Mouse (Mus musculus) kidney, embryonic 16.5 days (tissue): ENCODE data around the gene Pigz. TPM values are rescaled to one million over a fixed set of nuclear protein-coding genes. Genes with fewer than 3 reads are reported as not detected.

Source experiments
- ATAC-seq: fragments of 200-750 bp; cut with Nextera tagmentation; 2 replicates; pipeline ENCODE4 v1.8.0; 2017; ENCODE audit warnings: moderate TSS enrichment; ENCODE audit not compliant: low FRiP score, low TSS enrichment
- H3K27ac ChIP-seq: fragments of 300-500 bp; sonication (generic); 2 replicates; pipeline ENCODE4 v1.5.1; 2014; ENCODE audit warnings: low read length
- H3K27me3 ChIP-seq: fragments of 300-500 bp; sonication (generic); 2 replicates; pipeline ENCODE4 v1.6.1; 2014; ENCODE audit warnings: low read length, control low read depth, mixed read lengths; ENCODE audit not compliant: insufficient read depth
- H3K36me3 ChIP-seq: fragments of 300-500 bp; sonication (generic); 2 replicates; pipeline ENCODE4 v1.6.1; 2014; ENCODE audit warnings: low read length, control low read depth, mixed read lengths; ENCODE audit not compliant: insufficient read depth
- H3K4me1 ChIP-seq: fragments of 300-500 bp; sonication (generic); 2 replicates; pipeline ENCODE4 v1.6.1; 2014; ENCODE audit warnings: low read length, control low read depth, mixed read lengths; ENCODE audit not compliant: insufficient read depth
- H3K4me2 ChIP-seq: fragments of 300-500 bp; sonication (generic); replicated peaks from 2 replicates; pipeline ENCODE4 v1.6.1; 2014; ENCODE audit warnings: low read depth, low read length
- H3K4me3 ChIP-seq: fragments of 300-500 bp; sonication (generic); 2 replicates; pipeline ENCODE4 v1.5.1; 2014; ENCODE audit warnings: mild to moderate bottlenecking, low read length
- H3K9ac ChIP-seq: fragments of 300-500 bp; sonication (generic); replicated peaks from 2 replicates; pipeline ENCODE4 v1.6.1; 2014; ENCODE audit warnings: low read length
- H3K9me3 ChIP-seq: fragments of 300-500 bp; sonication (generic); 2 replicates; pipeline ENCODE4 v1.6.1; 2016; ENCODE audit warnings: low read length, control low read depth
- WGBS: fragments of 180-500 bp; shearing (Covaris S2); extraction: QIAGEN DNeasy Blood & Tissue Kit; methylation state at CpG from one replicate; pipeline ENCODE4 v1.1.7; 2014; 5-methylcytosine and 5-hydroxymethylcytosine counted together
- polyA plus RNA-seq: library from polyadenylated mRNA; unstranded; fragments of >200 nt; fragmentation: Nextera tagmentation; extraction: Ambion mirVana; gene quantifications from 2 replicates; pipeline ENCODE4 v1.2.1, GENCODE M21; 2015

The Pigz gene
- polyA plus RNA-seq = 1.0 and 1.4 TPM in 2 replicates

DNA sequence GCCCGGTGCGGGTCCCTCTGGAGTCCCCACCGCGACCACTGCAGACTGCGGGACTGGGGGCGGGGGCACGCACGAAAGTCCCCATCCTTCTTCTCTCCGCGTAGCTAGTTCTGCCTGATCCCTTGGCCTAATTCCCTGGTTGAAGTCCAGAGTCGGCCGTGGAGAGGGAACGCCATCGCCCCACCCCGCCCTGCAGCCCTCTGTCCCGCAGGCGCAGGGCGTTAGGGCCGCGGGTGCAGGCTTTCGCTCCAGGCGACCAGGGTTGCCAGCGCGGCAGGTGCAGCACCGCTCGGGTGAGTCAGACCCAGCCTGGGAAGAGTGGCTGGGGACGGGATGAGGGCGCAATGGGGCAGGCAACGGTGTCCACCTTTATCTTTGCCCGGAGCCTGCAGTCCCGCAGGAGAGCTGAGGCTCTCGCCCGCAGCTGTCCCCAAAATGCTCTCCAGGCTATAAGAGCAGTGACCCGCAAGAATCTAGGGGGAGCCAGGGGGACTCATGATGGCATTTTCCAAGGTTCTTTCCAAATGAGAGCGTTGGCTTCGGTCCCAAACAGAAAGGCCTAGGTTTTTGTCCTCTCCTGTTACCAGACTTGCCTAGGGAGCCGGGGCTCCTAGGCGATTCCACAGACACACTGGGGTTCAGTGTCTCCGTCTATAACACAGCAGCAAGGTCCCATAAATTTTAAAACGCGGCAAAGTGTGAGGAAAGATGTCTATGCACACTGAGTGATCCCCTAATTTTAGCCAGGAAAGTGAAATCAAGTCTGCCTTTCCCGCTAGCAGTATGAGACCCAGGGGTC lies at the start of gene Pigz:
Pigz (plus strand) TSS at position 101 of the 799 bp plus-strand sequence.
- H3K36me3 ChIP-seq = no peaks in the 10 kb centered on the region
- H3K4me2 ChIP-seq = peak within 1 kb of the TSS; percentile 67
- H3K9me3 ChIP-seq = no peaks in the 10 kb centered on the region; the same call in 1 of the 2 replicates
- H3K4me1 ChIP-seq = peaks cover 26% of the 10 kb centered on the region
- WGBS = 7% methylated on average over 42 of the region's 42 CpGs
- peak within 1 kb of the TSS; percentile 53 for H3K4me3 ChIP-seq
- H3K27me3 ChIP-seq = peaks cover 30% of the 10 kb centered on the region
- H3K9ac ChIP-seq = peak within 1 kb of the TSS; percentile 46
- no peak within 1 kb of the TSS for H3K27ac ChIP-seq
- no peak for ATAC-seq

GRCm38 (mm10) chr16:31883902-31884301 lies 49.7 kb upstream of the Pigz start:
- no peak overlapping the region for H3K27ac ChIP-seq
- WGBS = 15% methylated on average over 5 of the region's 6 CpGs
- H3K4me2 ChIP-seq = peak overlapping the region; percentile 36
- ATAC-seq = peak; percentile 58
- no peaks in the 10 kb centered on the region for H3K9me3 ChIP-seq
- 0 out of 2 replicates have a peak overlapping the region, but pooled peaks have one; percentile 9 for H3K4me3 ChIP-seq
- 0 out of 2 replicates have a peak, but pooled peaks cover 4% of the 10 kb centered on the region for H3K27me3 ChIP-seq
- no peaks in the 10 kb centered on the region for H3K36me3 ChIP-seq
- no peak overlapping the region for H3K9ac ChIP-seq
- H3K4me1 ChIP-seq = peaks cover 9% of the 10 kb centered on the region; the same call in 1 of the 2 replicates

GRCm38 (mm10) chr16:31890907-31891306 lies 42.7 kb upstream of the Pigz start:
- Histone ChIP-seq H3K27ac (no peak overlapping the region), H3K4me3 (no peak overlapping the region), H3K27me3 (no peaks in the 10 kb centered on the region), H3K9ac (no peak overlapping the region), H3K4me2 (no peak overlapping the region), H3K36me3 (no peaks in the 10 kb centered on the region), H3K9me3 (no peaks in the 10 kb centered on the region), H3K4me1 (no peaks in the 10 kb centered on the region)
- WGBS = 72% methylated on average over 7 of the region's 7 CpGs
- ATAC-seq = no peak

GRCm38 (mm10) chr16:31893396-31894141 lies 40.1 kb upstream of the Pigz start:
- ATAC-seq = no peak
- WGBS = 60% methylated on average over 5 of the region's 5 CpGs
- Histone ChIP-seq H3K4me2 (no peak overlapping the region), H3K9me3 (no peaks in the 10 kb centered on the region), H3K9ac (no peak overlapping the region), H3K27ac (no peak overlapping the region), H3K27me3 (no peaks in the 10 kb centered on the region), H3K4me1 (peaks cover 10% of the 10 kb centered on the region), H3K36me3 (no peaks in the 10 kb centered on the region), H3K4me3 (no peak overlapping the region)

- peaks cover 6% of the 10 kb centered on the region; the same call in 1 of the 2 replicates for H3K9me3 ChIP-seq
- no peak overlapping the region for H3K27ac ChIP-seq
- H3K4me3 ChIP-seq = peak overlapping the region; percentile 14; the same call in 1 of the 2 replicates
- peaks cover 10% of the 10 kb centered on the region for H3K4me1 ChIP-seq
- H3K9ac ChIP-seq = peak overlapping the region; percentile 42; the same call in 1 of the 2 replicates
- no peaks in the 10 kb centered on the region for H3K36me3 ChIP-seq
- H3K27me3 ChIP-seq = no peaks in the 10 kb centered on the region
- ATAC-seq = peak; percentile 80; the same call in 1 of the 2 replicates
- 13% methylated on average over 29 of the region's 29 CpGs for WGBS
- H3K4me2 ChIP-seq = peak overlapping the region; percentile 52
Measured at GRCm38 (mm10) chr16:31896971-31897774, 36.5 kb upstream of the Pigz start.

GRCm38 (mm10) chr16:31898546-31899326 lies 34.9 kb upstream of the Pigz start:
- ATAC-seq = no peak
- Histone ChIP-seq H3K27me3 (no peaks in the 10 kb centered on the region), H3K27ac (no peak overlapping the region), H3K36me3 (no peaks in the 10 kb centered on the region), H3K4me1 (peaks cover 10% of the 10 kb centered on the region), H3K9ac (no peak overlapping the region), H3K4me2 (no peak overlapping the region), H3K4me3 (no peak overlapping the region), H3K9me3 (peaks cover 6% of the 10 kb centered on the region; the same call in 1 of the 2 replicates)
- 79% methylated on average over 18 of the region's 18 CpGs for WGBS

DNA sequence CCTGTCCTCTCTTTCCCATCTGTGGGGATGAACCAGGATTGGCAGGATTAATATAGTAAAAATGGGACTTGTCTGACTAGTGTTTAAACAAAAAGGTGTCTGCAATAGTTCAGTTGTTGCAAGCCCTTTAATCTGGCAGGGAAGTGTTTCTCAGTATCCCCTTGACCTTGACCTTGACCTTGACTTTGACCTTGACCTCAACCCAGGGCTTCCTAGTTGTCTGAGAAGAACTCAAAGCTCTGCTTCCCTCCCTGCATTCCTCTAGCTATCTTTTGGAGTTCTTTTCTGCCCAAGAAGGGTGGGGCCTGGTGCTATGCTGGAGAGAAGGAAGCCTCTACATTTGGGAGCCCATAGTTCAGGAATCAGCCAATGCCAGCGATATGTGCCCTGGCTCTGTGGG lies 31.8 kb upstream of the Pigz start:
- Histone ChIP-seq H3K4me1 (peaks cover 18% of the 10 kb centered on the region), H3K4me3 (no peak overlapping the region), H3K4me2 (no peak overlapping the region), H3K9me3 (peaks cover 6% of the 10 kb centered on the region; the same call in 1 of the 2 replicates), H3K27me3 (no peaks in the 10 kb centered on the region), H3K27ac (no peak overlapping the region), H3K36me3 (no peaks in the 10 kb centered on the region), H3K9ac (no peak overlapping the region)
- no peak for ATAC-seq
- 84% methylated on average over 1 of the region's 1 CpGs for WGBS

GRCm38 (mm10) chr16:31903239-31903638 lies 30.4 kb upstream of the Pigz start:
- no peaks in the 10 kb centered on the region for H3K27me3 ChIP-seq
- H3K4me3 ChIP-seq = no peak overlapping the region
- peaks cover 9% of the 10 kb centered on the region for H3K4me1 ChIP-seq
- peaks cover 6% of the 10 kb centered on the region; the same call in 1 of the 2 replicates for H3K9me3 ChIP-seq
- no peak for ATAC-seq
- H3K9ac ChIP-seq = no peak overlapping the region
- H3K4me2 ChIP-seq = no peak overlapping the region
- H3K27ac ChIP-seq = no peak overlapping the region
- H3K36me3 ChIP-seq = no peaks in the 10 kb centered on the region
- WGBS = 87% methylated on average over 8 of the region's 8 CpGs

DNA sequence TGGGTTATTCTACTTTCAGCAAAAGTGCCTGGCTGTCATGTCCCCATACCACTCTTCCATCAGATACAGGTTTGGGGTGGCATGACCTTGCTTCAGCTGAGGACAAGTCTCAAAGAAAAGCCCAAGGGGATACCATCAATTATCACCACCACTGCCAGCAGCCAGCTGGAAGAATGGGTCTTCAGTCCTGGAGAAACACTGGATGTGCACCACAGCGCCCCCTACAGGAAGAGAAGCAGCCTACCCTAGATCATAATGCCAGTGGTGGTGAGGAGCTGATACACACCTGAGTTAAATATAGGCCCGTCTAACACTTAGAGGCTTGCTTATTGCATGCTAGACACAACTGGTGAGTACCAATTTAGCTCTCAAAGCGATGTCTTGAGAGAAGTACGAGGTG lies 28.3 kb upstream of the Pigz start:
- ATAC-seq = no peak
- WGBS = 73% methylated on average over 4 of the region's 4 CpGs

More for the DNA sequence above, 28.3 kb upstream of the Pigz start:
- Histone ChIP-seq H3K9ac (no peak overlapping the region), H3K36me3 (no peaks in the 10 kb centered on the region), H3K27ac (no peak overlapping the region), H3K4me3 (no peak overlapping the region), H3K27me3 (no peaks in the 10 kb centered on the region), H3K9me3 (0 out of 2 replicates have a peak, but pooled peaks cover under 1% of the 10 kb centered on the region), H3K4me1 (peaks cover 9% of the 10 kb centered on the region), H3K4me2 (no peak overlapping the region)
